Mouse (Mus musculus): ENCODE measurements around the gene Rbm34. TPM values are rescaled to one million over a fixed set of nuclear protein-coding genes. Genes with fewer than 3 reads are reported as not detected.
"Not testable (repeated sequence)": the region's sequence is repeated elsewhere in the genome, so short reads cannot be mapped to it uniquely, and the experiment has no call there.

Gene Rbm34
- polyA plus RNA-seq (2016; fragmentation: Nextera tagmentation; extraction: Ambion mirVana) = 27.7 and 28.9 TPM in 2 replicates

- Histone ChIP-seq H3K36me3 (peaks cover 36% of the 10 kb centered on the region), H3K27me3 (ENCODE audit: low read depth, poor library complexity, severe bottlenecking) (no peaks in the 10 kb centered on the region), H3K4me3 (peak within 1 kb of the TSS; percentile 97), H3K27ac (peak within 1 kb of the TSS; percentile 87), H3K4me1 (peaks cover 21% of the 10 kb centered on the region), H3K9me3 (replicated peaks) (no peaks in the 10 kb centered on the region)
- under 1% methylated on average over 50 of the region's 50 CpGs for WGBS
- peak; percentile 96 for DNase-seq (ENCODE audit: low spot score)
These were observed at the start of gene Rbm34 for GRCm38 (mm10) chr8:126970579-126971313. TSS of gene Rbm34 (minus strand) at chr8:126971071.

GRCm38 (mm10) chr8:127011668-127012067 is 40.8 kb upstream of the Rbm34 start:
- DNase-seq (ENCODE audit: low spot score) = no peak
- Histone ChIP-seq H3K4me1 (no peaks in the 10 kb centered on the region), H3K36me3 (no peaks in the 10 kb centered on the region), H3K9me3 (replicated peaks) (no peaks in the 10 kb centered on the region), H3K27me3 (ENCODE audit: low read depth, poor library complexity, severe bottlenecking) (no peaks in the 10 kb centered on the region), H3K27ac (no peak overlapping the region), H3K4me3 (no peak overlapping the region)
- WGBS = 54% methylated on average over 9 of the region's 9 CpGs

GRCm38 (mm10) chr8:126994506-126994905 is 23.6 kb upstream of the Rbm34 start:
- no peaks in the 10 kb centered on the region for H3K9me3 ChIP-seq (replicated peaks)
- 87% methylated on average over 1 of the region's 1 CpGs for WGBS
- no peak for DNase-seq (ENCODE audit: low spot score)
- no peaks in the 10 kb centered on the region for H3K36me3 ChIP-seq
- no peak overlapping the region for H3K4me3 ChIP-seq
- no peaks in the 10 kb centered on the region for H3K4me1 ChIP-seq
- H3K27ac ChIP-seq = no peak overlapping the region
- no peaks in the 10 kb centered on the region for H3K27me3 ChIP-seq (ENCODE audit: low read depth, poor library complexity, severe bottlenecking)

- WGBS = 82% methylated on average over 5 of the region's 5 CpGs
- Histone ChIP-seq H3K9me3 (replicated peaks) (no peaks in the 10 kb centered on the region), H3K36me3 (no peaks in the 10 kb centered on the region), H3K4me1 (no peaks in the 10 kb centered on the region), H3K27ac (no peak overlapping the region), H3K4me3 (no peak overlapping the region), H3K27me3 (ENCODE audit: low read depth, poor library complexity, severe bottlenecking) (no peaks in the 10 kb centered on the region)
- DNase-seq (ENCODE audit: low spot score) = no peak
These were observed 18.7 kb upstream of the Rbm34 start for GRCm38 (mm10) chr8:126989363-126990153.

- no peak for DNase-seq (ENCODE audit: low spot score)
- H3K36me3 ChIP-seq = no peaks in the 10 kb centered on the region
- H3K27ac ChIP-seq = no peak overlapping the region
- H3K4me3 ChIP-seq = no peak overlapping the region
- H3K4me1 ChIP-seq = no peaks in the 10 kb centered on the region
- 62% methylated on average over 16 of the region's 16 CpGs for WGBS
- H3K27me3 ChIP-seq (ENCODE audit: low read depth, poor library complexity, severe bottlenecking) = no peaks in the 10 kb centered on the region
- H3K9me3 ChIP-seq (replicated peaks) = no peaks in the 10 kb centered on the region
These were observed 17.6 kb upstream of the Rbm34 start for GRCm38 (mm10) chr8:126988346-126989006.

GRCm38 (mm10) chr8:126986495-126986894 is 15.6 kb upstream of the Rbm34 start:
- WGBS = 3% methylated on average over 12 of the region's 12 CpGs
- no peaks in the 10 kb centered on the region for H3K27me3 ChIP-seq (ENCODE audit: low read depth, poor library complexity, severe bottlenecking)
- no peaks in the 10 kb centered on the region for H3K4me1 ChIP-seq
- no peak overlapping the region for H3K27ac ChIP-seq
- no peaks in the 10 kb centered on the region for H3K9me3 ChIP-seq (replicated peaks)
- H3K4me3 ChIP-seq = no peak overlapping the region
- peak; percentile 86 for DNase-seq (ENCODE audit: low spot score)
- H3K36me3 ChIP-seq = no peaks in the 10 kb centered on the region

- Histone ChIP-seq H3K27me3 (ENCODE audit: low read depth, poor library complexity, severe bottlenecking) (peaks cover 23% of the 10 kb centered on the region), H3K36me3 (no peaks in the 10 kb centered on the region), H3K9me3 (replicated peaks) (no peaks in the 10 kb centered on the region), H3K27ac (no peak overlapping the region), H3K4me1 (peaks cover 5% of the 10 kb centered on the region; the same call in 1 of the 2 replicates), H3K4me3 (no peak overlapping the region)
- DNase-seq (ENCODE audit: low spot score) = no peak
- WGBS = 68% methylated on average over 5 of the region's 5 CpGs
These were observed 9.2 kb upstream of the Rbm34 start for GRCm38 (mm10) chr8:126980046-126980445.

GRCm38 (mm10) chr8:126979091-126979920 is 8.4 kb upstream of the Rbm34 start:
- WGBS = 24% methylated on average over 27 of the region's 27 CpGs
- no peaks in the 10 kb centered on the region for H3K36me3 ChIP-seq
- DNase-seq (ENCODE audit: low spot score) = peak; percentile 43
- H3K4me1 ChIP-seq = peaks cover 5% of the 10 kb centered on the region; the same call in 1 of the 2 replicates
- H3K27ac ChIP-seq = no peak overlapping the region
- H3K27me3 ChIP-seq (ENCODE audit: low read depth, poor library complexity, severe bottlenecking) = peaks cover 23% of the 10 kb centered on the region
- H3K4me3 ChIP-seq = peak overlapping the region; percentile 43
- H3K9me3 ChIP-seq (replicated peaks) = no peaks in the 10 kb centered on the region

- DNase-seq (ENCODE audit: low spot score); H3K27ac ChIP-seq; H3K36me3 ChIP-seq; H3K9me3 ChIP-seq (replicated peaks); H3K4me1 ChIP-seq: not testable (repeated sequence)
- H3K4me3 ChIP-seq = peak overlapping the region; percentile 43
- H3K27me3 ChIP-seq (ENCODE audit: low read depth, poor library complexity, severe bottlenecking) = peaks cover 23% of the 10 kb centered on the region
- WGBS = 57% methylated on average over 2 of the region's 3 CpGs
These were observed 7.7 kb upstream of the Rbm34 start for GRCm38 (mm10) chr8:126978535-126978934.

GRCm38 (mm10) chr8:126978028-126978427 is 7.2 kb upstream of the Rbm34 start:
- DNase-seq (ENCODE audit: low spot score) = no peak
- H3K9me3 ChIP-seq (replicated peaks) = no peaks in the 10 kb centered on the region
- peaks cover 5% of the 10 kb centered on the region; the same call in 1 of the 2 replicates for H3K4me1 ChIP-seq
- peaks cover 23% of the 10 kb centered on the region for H3K27me3 ChIP-seq (ENCODE audit: low read depth, poor library complexity, severe bottlenecking)
- no peak overlapping the region for H3K4me3 ChIP-seq
- WGBS = 83% methylated on average over 10 of the region's 10 CpGs
- no peaks in the 10 kb centered on the region for H3K36me3 ChIP-seq
- no peak overlapping the region for H3K27ac ChIP-seq

GRCm38 (mm10) chr8:126976608-126977348 is 5.9 kb upstream of the Rbm34 start:
- WGBS = 77% methylated on average over 8 of the region's 8 CpGs
- peaks cover 12% of the 10 kb centered on the region; the same call in 1 of the 2 replicates for H3K4me1 ChIP-seq
- H3K4me3 ChIP-seq = no peak overlapping the region
- no peak for DNase-seq (ENCODE audit: low spot score)
- peaks cover 23% of the 10 kb centered on the region for H3K27me3 ChIP-seq (ENCODE audit: low read depth, poor library complexity, severe bottlenecking)
- H3K9me3 ChIP-seq (replicated peaks) = no peaks in the 10 kb centered on the region
- H3K36me3 ChIP-seq = no peaks in the 10 kb centered on the region
- H3K27ac ChIP-seq = no peak overlapping the region
